Mouse (Mus musculus) T-helper 17 cell (primary cell): ENCODE measurements around the gene Gba.

ENCODE experiments used
- in situ Hi-C, 2 experiments: fragments of 300-600 bp; cut with MboI, MseI; formaldehyde crosslinking; loops; 1 replicate in 1 of 2; 2 replicates in 1 of 2; pipeline ENCODE4 v1.15.1; 2025; ENCODE audit warnings: high pct_unique_total_duplicates in 2 of 2

Gba gene

DNA sequence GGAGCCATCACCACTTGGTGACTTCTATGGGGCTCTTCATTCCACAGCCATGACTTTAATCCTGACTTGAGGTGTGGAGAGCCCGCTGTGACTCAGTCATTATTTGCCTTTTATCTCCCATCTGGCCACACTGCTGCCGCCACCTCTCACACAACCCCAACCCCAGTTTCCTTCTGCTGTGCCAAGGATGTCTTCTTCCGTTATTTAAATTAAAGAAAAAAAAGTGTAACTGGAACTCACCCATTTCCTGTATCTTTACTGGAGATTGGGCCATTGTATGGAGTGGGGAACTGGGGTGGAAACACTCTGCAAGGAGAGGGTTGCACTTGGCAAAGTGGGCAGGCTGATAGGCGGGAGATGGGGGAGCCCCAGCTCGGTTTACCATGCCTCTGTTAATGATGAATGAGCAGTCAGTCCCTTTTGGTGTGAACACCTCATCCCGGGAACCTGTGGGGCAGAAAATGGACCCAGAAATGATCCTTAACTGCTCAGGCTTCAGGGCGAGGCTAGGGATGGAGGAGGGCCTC is 20.1 kb upstream of the Gba start:
- in situ Hi-C loops = no loop called here

DNA sequence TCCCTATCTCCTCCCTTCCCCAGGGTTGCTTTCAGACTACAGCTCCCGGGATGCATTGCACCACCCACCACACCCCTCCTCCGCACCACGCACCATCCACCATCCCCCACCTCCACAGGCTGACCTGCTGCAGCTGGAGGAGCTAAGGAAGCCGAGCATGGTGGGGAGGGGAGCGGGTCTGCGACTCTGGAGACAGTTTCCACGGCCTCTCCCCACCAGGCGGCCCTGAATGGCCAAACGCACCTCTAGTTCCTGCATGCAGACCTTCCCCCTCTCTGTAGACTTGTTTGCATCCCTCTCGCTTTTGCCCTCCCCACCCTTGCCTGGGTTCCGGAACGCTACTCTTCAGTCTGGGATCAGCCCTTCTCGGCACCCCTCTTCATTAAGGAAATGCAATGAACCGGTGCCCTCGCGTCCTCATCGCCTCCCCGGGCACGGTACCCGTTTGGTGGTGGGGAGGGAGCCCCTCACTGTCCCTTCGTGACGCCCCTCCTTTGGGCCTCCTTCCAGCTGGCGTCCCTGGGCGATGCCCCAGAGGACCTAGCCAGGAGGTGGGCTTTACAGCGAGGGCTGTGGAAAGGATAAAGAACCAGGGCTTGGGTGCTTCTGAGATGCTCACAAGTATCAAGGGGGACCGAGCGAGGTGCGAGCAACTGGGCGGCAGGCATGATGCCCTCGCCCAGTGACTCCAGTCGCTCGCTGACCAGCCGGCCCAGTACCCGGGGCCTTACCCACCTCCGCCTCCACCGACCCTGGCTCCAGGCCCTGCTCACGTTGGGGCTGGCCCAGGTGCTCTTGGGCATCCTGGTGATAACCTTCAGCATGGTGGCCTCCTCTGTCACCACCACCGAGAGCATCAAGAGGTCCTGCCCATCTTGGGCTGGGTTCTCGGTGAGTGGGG is 19.4 kb upstream of the Gba start, which contains the start of gene Fam189b:
Fam189b (plus strand) TSS at position 86 of the 901 bp plus-strand sequence.
- in situ Hi-C loops = no loop called here

DNA sequence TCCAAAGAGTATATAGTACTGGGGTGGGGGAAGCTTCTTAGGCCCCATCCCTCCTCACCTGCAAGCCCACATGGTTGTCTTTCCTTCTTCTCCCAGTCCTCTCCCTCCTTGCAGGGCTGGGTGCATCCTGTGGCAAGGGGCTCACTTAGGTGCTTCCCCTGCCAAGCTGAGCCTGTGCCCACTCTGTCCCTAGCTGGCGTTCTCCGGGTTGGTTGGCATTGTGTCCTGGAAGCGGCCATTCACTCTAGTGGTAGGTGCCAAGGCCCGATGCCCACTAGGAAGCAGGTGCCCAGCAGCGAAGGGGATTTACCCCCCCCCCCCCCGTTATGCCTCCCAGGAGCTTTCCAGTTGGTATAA is 18.8 kb upstream of the Gba start:
- in situ Hi-C loops = no loop called here

- in situ Hi-C loops = no loop called here
These were observed 15.5 kb upstream of the Gba start for GRCm38 (mm10) chr3:89187197-89187596.

DNA sequence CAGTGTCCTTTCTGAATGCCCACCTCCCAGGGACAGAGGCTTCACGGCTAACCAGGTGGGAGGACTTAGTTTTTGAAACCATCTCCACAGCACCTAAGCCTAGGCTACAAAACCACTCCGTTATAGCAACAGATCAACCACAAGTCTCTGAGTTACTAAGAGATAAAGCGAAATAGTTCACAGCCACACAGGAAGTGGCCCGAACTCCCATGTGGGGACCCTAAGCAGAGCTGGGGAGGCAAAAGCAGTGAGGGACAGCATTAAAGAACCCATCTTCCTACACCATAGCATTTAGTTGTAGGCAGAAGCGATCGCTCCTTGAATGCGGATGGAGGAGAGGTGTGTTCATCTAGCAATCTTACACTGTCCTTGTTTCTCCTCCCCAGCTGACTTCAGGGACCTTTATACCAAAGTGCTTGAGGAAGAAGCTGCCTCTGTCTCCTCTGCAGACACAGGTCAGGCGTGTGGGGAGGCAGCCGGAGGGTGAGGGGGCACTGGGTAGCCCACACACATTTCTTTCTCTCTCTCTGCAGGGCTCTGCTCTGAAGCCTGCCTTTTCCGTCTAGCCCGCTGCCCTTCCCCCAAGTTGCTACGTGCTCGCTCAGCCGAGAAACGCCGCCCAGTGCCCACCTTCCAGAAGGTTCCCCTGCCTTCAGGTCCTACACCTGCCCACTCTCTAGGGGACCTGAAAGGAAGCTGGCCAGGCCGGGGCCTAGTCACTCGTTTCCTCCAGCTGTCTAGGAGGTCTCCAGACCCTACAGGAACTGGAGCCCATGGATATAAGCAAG is 14.8 kb upstream of the Gba start:
- in situ Hi-C loops = no loop called here

DNA sequence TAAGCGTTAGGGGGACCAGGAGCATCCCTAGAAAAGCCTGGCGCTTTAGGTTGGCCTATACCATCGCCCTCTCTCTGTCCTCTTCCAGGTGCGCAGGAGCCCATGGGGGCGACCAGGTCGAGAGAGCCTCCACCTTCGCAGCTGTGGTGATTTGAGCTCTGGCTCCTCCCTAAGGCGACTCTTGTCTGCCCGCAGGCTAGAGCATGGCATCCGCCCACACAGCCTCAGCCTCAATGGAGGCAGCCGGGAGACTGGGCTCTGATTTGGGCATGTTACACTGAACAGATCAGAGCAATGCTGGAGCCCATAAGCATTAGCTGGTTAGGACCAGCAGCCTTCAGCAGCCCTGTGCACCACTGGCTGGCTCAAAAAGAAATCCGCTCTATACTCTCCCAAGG is 14.3 kb upstream of the Gba start:
- in situ Hi-C loops = no loop called here

DNA sequence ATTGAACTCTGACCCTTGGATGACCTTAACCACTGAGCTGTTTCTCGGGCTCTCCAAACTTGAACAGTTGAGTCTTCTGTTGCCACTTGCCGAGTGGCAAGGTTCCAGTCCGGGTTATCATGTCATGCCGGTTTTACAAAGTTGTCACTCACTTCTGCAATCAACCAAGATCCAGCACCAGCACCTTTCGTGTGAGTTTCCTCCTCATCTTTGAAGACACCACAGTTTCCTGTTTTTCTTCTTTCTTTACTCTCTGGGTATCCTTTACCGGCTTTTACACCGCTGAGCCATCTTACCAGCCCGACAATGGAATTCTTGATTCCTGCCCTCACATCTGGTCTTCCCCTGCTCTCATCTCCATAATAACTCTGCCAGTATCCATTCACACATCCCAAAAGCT is 12.3 kb upstream of the Gba start:
- in situ Hi-C loops = no loop called here

- in situ Hi-C loops = no loop called here
These were observed 9.4 kb upstream of the Gba start for GRCm38 (mm10) chr3:89193351-89193750.

GRCm38 (mm10) chr3:89193853-89194252 is 8.9 kb upstream of the Gba start:
- in situ Hi-C loops = no loop called here

DNA sequence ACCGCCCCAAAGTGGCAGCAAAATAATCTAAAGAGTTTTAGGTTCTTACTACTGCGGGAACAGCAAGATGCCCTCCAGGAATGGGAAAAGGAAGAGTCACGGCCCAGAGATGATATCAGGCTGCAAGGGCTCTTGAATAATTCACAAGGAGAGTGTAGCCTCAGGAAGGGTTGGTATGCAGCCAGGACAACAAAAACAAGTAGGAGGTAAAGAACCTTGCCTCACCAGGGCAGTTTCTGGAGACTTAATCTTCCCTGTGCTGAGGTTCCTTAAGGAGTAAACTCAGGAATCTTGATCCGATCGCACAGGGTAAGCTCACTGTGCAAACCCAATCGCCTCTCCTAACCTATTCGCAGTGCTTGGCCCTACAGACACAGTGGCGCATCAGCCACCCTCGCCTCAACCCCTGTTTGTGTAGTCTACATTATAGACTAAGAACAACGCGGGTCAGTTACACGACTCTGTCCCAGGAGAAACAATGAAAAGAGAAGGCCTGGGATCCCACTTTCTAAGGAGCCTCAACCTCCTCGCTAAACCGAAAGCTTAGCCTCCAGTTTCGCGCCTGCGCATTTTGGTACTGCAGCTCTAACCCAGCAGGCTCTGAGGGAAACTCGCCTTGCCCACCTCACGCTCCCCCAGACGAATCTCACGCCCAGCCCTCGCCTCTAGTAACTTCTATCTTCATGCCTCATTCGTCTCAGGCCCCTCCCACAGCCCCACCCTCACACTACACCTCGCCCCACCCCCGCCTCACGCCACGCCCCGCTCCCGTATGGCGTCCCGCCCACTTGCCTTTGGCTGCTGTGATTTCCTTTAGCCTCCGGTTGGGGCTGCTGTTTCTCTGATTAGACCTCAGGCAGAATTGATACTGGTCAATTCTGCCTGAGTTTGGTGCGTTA is 6.5 kb upstream of the Gba start:
- in situ Hi-C loops = no loop called here

- in situ Hi-C loops = no loop called here
These were observed 2.9 kb upstream of the Gba start for GRCm38 (mm10) chr3:89199839-89200238.

DNA sequence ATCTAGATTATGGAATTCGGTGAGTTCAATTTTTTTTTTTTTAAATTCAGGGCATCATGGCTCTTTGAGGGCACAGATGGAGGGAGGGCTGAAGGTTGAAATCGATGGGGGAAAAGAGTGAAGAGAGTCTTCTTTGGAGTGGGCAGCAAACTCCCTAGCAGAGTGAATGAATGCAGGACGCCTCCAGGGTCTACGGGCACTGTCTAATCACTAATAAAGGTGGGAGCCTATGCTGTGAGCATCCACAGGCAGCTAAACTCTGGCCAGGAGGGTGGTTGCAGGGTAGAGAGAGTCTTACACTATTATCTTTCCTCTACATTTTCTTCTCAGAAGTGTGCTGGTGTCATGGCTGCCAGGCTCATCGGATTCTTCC is 400 bp downstream of the Gba start:
- in situ Hi-C loops = no loop called here

DNA sequence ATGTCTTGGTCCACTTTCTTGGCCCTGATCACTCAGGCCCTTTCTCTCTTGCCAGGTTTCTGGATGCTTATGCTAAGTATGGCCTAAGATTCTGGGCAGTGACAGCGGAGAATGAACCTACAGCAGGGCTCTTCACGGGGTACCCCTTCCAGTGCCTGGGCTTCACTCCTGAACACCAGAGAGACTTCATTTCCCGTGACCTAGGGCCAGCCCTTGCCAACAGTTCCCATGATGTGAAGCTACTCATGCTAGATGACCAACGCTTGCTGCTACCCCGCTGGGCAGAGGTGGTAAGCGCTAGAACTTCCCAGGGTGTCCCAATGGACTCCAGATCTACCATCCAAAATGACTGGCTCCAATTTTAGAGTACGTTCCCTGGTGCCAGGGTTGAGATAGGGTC is 3.4 kb downstream of the Gba start:
- in situ Hi-C loops = no loop called here

GRCm38 (mm10) chr3:89206695-89207094 is 4.0 kb downstream of the Gba start:
- in situ Hi-C loops = no loop called here

GRCm38 (mm10) chr3:89208075-89208657 is 5.4 kb downstream of the Gba start:
- in situ Hi-C loops = no loop called here

DNA sequence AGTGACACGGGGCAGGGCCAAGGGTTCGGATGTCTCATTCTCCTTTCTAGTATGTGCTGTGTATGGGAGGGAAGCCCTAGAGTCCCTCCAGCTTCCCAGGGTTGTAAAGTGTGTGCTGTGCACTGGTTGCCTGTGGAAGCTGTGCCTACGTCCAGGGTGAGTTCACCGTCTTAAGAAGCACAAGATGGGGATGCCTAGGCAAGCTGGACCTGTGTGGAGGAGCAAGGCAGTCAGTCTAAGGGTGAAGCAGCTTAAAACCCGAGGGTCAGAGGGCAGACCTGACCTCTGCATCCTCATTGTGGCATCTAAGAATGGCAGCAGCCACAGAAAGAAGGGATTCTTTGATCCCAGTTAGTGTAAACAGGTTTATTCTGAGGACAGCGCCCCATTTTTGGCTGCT is 6.0 kb downstream of the Gba start:
- in situ Hi-C loops = no loop called here

DNA sequence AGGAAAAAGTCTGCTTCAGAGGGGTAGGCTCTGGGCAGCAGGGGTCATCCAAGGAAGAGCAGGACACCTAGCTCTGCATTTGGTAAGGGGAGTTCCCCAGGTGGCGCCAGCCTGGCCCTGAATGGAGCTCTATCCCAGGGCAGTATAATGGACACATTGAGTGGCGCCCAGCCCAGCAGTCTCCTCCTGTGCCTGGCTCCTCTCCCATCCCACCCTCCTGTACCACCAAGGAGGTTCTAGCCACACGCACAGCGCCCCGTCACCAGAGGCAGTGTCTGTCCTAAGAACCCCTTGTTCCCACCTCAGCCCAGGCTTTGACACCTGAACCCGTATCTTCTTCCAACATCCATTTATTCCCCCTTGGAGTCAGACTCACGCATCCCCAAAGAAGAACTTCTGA is 7.0 kb downstream of the Gba start:
- in situ Hi-C loops = no loop called here

DNA sequence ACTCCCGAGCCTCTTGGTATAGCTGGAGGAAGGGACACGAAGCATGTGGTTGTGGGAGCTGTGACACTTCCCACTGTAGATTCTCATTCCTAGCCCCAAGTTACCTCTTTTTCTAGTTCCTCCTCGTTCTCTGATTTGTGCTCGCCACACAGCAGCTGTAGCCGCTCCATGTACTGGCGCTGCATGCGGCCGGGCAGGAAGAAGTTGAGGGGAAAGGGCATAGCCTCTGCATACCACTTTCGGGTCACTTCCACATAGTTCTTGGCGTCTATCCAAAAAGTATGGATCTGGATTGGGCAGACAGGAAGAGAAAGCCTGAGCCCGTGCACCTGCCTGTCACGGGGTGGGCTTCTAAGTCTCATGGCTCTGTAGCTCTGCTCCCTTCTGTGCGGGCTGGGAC is 7.4 kb downstream of the Gba start:
- in situ Hi-C loops = no loop called here

DNA sequence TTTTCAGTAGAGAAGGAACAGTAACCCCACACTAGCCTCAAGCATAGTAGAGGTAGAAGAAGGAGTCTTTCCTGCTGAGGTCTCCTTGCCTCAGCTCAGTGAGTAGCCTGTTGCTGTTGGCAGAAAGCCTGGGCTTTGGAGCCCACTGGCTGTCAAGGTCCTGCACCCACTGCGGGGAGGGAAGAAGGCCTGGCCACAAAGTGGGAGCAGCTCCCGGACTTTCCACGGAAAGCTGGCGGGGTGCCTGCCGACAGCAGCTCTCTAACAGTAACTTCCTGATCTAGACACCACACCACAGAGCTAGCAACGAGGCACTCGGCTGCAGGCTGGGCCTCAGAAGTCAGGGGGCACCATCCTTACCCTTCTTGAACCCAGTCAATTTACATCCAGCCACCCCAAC is 8.0 kb downstream of the Gba start:
- in situ Hi-C loops = no loop called here

DNA sequence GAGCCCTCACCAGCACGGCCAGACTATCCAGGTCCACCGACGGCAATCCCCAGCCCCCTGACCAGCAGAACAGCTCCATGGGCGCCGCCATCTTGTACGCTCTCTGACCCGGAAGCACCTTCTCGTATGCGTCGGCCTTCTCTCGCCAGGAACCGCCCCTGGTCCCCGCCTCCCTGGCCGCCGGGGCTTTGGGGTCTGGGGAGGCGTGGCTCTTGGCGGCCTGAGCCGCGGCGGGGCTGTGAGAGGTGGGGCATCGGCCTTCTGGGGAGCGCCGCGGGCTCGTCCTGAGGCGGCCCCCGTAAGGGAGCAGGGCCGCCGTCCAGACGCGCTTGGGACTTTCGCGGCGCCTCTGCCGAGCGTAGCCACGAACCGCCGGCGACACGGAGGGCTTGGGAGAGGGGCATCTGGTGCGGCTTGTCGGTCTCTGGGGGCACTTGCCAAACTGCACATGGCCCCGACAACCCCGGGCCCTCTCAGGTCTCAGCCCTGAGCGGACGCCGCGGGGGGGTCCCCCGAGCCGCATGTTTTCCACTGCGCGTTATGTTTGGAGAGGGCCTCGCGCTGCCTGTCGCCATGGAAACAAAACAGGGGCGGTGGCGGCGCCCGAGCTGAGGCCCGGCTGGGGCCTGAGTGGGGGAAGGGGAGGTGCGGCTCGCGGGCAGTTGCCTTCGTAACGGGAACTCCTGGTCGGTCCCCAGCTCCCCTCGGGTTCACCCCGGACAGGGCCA is 11.2 kb downstream of the Gba start:
- in situ Hi-C loops = no loop called here
